Mouse (Mus musculus): ENCODE data around the gene Cmtm7. TPM values are rescaled to one million over a fixed set of nuclear protein-coding genes. Genes with fewer than 3 reads are reported as not detected.
"Not testable (repeated sequence)": the region's sequence is repeated elsewhere in the genome, so short reads cannot be mapped to it uniquely, and the experiment has no call there.

The Cmtm7 gene
- polyA plus RNA-seq, 1 experiment from 2014 or later: 93.0 TPM

DNA sequence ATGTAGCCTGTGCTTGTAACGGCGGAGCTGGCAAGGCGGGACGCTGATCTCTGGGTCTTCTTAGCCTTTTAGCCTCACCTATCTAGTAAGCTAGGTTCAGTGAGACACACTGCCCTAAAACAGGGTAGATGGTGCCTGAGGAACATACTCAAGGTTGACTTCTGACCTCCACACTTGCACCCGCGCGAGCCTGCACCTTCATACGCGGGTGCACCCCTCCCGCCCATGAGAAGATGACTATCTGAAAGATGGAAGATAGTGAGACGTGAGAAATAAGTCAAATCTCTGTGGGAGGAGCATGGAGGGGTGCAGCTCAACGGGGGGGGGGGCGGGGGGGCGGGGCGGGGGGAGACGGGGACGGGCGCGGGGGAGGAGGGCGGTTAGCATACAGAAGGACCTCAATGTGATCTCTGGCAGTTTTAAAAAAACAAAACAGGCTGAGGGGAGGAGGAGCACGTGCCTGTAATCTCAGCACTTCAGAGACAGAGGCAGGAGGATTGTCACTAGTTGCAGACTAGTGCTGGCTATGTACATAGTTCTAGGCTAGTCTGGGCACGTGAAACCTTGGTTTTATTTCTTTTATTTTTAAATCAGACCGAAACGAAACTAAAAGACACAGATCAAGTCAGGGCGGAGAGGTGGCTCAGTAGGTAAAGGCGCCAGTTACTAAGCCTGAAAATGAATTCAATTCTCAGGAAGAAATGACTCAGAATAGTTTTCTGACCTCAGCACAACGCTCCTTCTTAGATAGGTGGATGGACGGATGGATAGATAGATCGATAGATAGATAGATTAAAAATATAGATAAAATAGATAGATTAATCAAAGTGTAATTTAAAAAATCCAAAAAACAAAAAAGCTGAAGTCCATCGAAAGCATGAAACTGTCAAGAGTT is 51.5 kb downstream of the Cmtm7 start:
- peak; percentile 7; the same call in 1 of the 2 replicates for ATAC-seq (ENCODE audit: insufficient read depth)
- no peak for TF ChIP-seq CTCF (IDR thresholded peaks at IDR 0.05; ENCODE audit: low read depth)
- WGBS: 28% methylated on average over 27 of the region's 30 CpGs
- 0 out of 2 replicates have a peak, but pooled peaks cover 4% of the 10 kb centered on the region for H3K36me3 ChIP-seq (ENCODE audit: insufficient read depth)
- H3K4me2 ChIP-seq: peak overlapping the region; percentile 52
- H3K4me1 ChIP-seq (ENCODE audit: insufficient read depth): peaks cover 8% of the 10 kb centered on the region
- no peaks in the 10 kb centered on the region for H3K9me3 ChIP-seq (ENCODE audit: low read depth, low read length)
- H3K9ac ChIP-seq: no peak overlapping the region
- peak; percentile 21 for DNase-seq
- peak overlapping the region; percentile 29 for H3K4me3 ChIP-seq (ENCODE audit: low read depth, low read length)
- no peaks in the 10 kb centered on the region for H3K27me3 ChIP-seq (ENCODE audit: insufficient read depth, low read length)
- H3K27ac ChIP-seq (ENCODE audit: low read depth): no peak overlapping the region

DNA sequence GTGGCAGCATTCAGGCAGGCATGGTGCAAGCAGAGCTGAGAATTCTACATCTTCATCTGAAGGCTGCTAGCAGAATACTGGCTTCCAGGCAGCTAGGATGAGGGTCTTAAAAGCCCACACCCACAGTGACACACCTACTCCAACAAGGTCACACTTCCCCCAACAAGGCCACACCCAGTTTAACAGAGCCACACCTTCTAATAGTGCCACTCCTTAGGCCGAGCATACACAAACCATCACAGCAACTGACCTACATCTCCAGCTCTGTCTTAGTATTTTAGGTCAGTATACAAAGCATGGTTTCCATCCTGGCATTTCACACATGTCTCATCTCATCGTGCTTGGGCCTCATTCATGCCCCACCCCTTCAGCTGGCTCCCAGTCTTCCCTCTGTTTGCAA is 53.2 kb downstream of the Cmtm7 start:
- H3K27me3 ChIP-seq (ENCODE audit: insufficient read depth, low read length); DNase-seq; H3K4me3 ChIP-seq (ENCODE audit: low read depth, low read length); H3K4me1 ChIP-seq (ENCODE audit: insufficient read depth); H3K4me2 ChIP-seq; H3K9me3 ChIP-seq (ENCODE audit: low read depth, low read length); H3K27ac ChIP-seq (ENCODE audit: low read depth); H3K9ac ChIP-seq; ATAC-seq (ENCODE audit: insufficient read depth): not testable (repeated sequence)
- H3K36me3 ChIP-seq (ENCODE audit: insufficient read depth): peaks cover 17% of the 10 kb centered on the region; the same call in 1 of the 2 replicates
- 46% methylated on average over 2 of the region's 2 CpGs for WGBS

- no peak overlapping the region for H3K4me3 ChIP-seq (ENCODE audit: low read depth, low read length)
- H3K36me3 ChIP-seq (ENCODE audit: insufficient read depth): peaks cover 27% of the 10 kb centered on the region; the same call in 1 of the 2 replicates
- WGBS: 3% methylated on average over 3 of the region's 3 CpGs
- DNase-seq: peak; percentile 87
- H3K4me1 ChIP-seq (ENCODE audit: insufficient read depth): peaks cover 6% of the 10 kb centered on the region
- H3K4me2 ChIP-seq: no peak overlapping the region
- no peak overlapping the region for H3K9ac ChIP-seq
- H3K9me3 ChIP-seq (ENCODE audit: low read depth, low read length): no peaks in the 10 kb centered on the region
- H3K27ac ChIP-seq (ENCODE audit: low read depth): no peak overlapping the region
- peak; percentile 89 for TF ChIP-seq CTCF (IDR thresholded peaks at IDR 0.05; ENCODE audit: low read depth)
- H3K27me3 ChIP-seq (ENCODE audit: insufficient read depth, low read length): no peaks in the 10 kb centered on the region
- no peak for ATAC-seq (ENCODE audit: insufficient read depth)
Measured at GRCm38 (mm10) chr9:114727315-114727714, 54.3 kb downstream of the Cmtm7 start.

- no peak for TF ChIP-seq CTCF (IDR thresholded peaks at IDR 0.05; ENCODE audit: low read depth)
- H3K4me1 ChIP-seq (ENCODE audit: insufficient read depth): no peaks in the 10 kb centered on the region
- no peak overlapping the region for H3K4me3 ChIP-seq (ENCODE audit: low read depth, low read length)
- DNase-seq (no peak), ATAC-seq (ENCODE audit: insufficient read depth) (peak; percentile 65; the same call in 1 of the 2 replicates)
- H3K4me2 ChIP-seq: no peak overlapping the region
- H3K9ac ChIP-seq: no peak overlapping the region
- no peaks in the 10 kb centered on the region for H3K27me3 ChIP-seq (ENCODE audit: insufficient read depth, low read length)
- H3K27ac ChIP-seq (ENCODE audit: low read depth): no peak overlapping the region
- peaks cover 86% of the 10 kb centered on the region for H3K36me3 ChIP-seq (ENCODE audit: insufficient read depth)
- WGBS: 59% methylated on average over 18 of the region's 18 CpGs
- no peaks in the 10 kb centered on the region for H3K9me3 ChIP-seq (ENCODE audit: low read depth, low read length)
Measured at GRCm38 (mm10) chr9:114716677-114717331, 64.9 kb downstream of the Cmtm7 start.

DNA sequence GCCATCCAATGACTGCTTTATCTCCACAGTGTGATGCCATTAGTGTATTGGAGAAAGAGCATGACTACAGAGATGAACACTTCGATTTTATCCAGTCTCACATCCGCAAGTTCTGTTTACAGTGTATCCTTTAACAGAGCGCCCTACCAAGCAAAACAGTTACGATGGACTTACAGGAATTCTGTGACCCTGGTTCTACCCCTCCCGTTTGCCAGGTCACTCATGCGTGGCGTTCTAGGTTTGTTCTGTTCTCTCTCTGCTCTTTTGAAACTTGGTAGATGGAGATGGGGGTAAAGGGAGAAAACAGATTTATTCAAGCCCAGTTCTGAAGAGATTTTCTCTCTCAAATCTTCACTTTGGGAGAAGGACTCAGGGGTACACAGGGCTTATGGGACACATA is 68.2 kb downstream of the Cmtm7 start:
- no peak for ATAC-seq (ENCODE audit: insufficient read depth)
- 91% methylated on average over 7 of the region's 7 CpGs for WGBS
- Histone ChIP-seq H3K36me3 (ENCODE audit: insufficient read depth) (peaks cover 86% of the 10 kb centered on the region), H3K27me3 (ENCODE audit: insufficient read depth, low read length) (no peaks in the 10 kb centered on the region), H3K9ac (no peak overlapping the region), H3K4me1 (ENCODE audit: insufficient read depth) (no peaks in the 10 kb centered on the region), H3K9me3 (ENCODE audit: low read depth, low read length) (no peaks in the 10 kb centered on the region), H3K4me3 (ENCODE audit: low read depth, low read length) (no peak overlapping the region), H3K4me2 (no peak overlapping the region), H3K27ac (ENCODE audit: low read depth) (no peak overlapping the region)
- no peak for DNase-seq
- TF ChIP-seq CTCF (IDR thresholded peaks at IDR 0.05; ENCODE audit: low read depth): no peak

DNA sequence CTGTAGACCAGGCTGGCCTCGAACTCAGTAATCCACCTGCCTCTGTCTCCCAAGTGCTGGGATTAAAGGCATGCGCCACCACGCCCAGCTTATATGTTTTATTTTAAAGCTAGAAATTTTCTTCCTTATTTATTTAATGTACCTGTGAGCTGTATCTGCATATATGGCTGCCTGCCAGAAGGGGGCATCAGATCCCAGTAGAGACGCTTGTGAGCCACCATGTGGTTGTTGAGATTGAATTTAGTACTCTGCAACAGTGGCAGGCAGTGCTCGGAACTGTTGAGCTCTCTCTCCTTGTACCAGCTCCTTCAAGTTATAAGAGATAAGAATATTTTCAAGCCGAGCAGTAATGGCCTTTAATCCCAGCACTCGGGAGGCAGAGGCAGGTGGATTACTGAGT is 71.3 kb downstream of the Cmtm7 start:
- ATAC-seq (ENCODE audit: insufficient read depth) (no peak), DNase-seq (peak; percentile 62)
- 73% methylated on average over 7 of the region's 7 CpGs for WGBS
- Histone ChIP-seq H3K9ac (no peak overlapping the region), H3K4me1 (ENCODE audit: insufficient read depth) (no peaks in the 10 kb centered on the region), H3K9me3 (ENCODE audit: low read depth, low read length) (no peaks in the 10 kb centered on the region), H3K4me2 (no peak overlapping the region), H3K27ac (ENCODE audit: low read depth) (no peak overlapping the region), H3K4me3 (ENCODE audit: low read depth, low read length) (no peak overlapping the region), H3K27me3 (ENCODE audit: insufficient read depth, low read length) (no peaks in the 10 kb centered on the region), H3K36me3 (ENCODE audit: insufficient read depth) (peaks cover 83% of the 10 kb centered on the region)
- peak; percentile 47 for TF ChIP-seq CTCF (IDR thresholded peaks at IDR 0.05; ENCODE audit: low read depth)

- H3K4me3 ChIP-seq (ENCODE audit: low read depth, low read length): no peak overlapping the region
- DNase-seq (no peak), ATAC-seq (ENCODE audit: insufficient read depth) (no peak)
- no peak overlapping the region for H3K4me2 ChIP-seq
- WGBS: 87% methylated on average over 4 of the region's 4 CpGs
- H3K9me3 ChIP-seq (ENCODE audit: low read depth, low read length): no peaks in the 10 kb centered on the region
- no peak overlapping the region for H3K27ac ChIP-seq (ENCODE audit: low read depth)
- no peaks in the 10 kb centered on the region for H3K4me1 ChIP-seq (ENCODE audit: insufficient read depth)
- no peak overlapping the region for H3K9ac ChIP-seq
- no peak for TF ChIP-seq CTCF (IDR thresholded peaks at IDR 0.05; ENCODE audit: low read depth)
- H3K27me3 ChIP-seq (ENCODE audit: insufficient read depth, low read length): no peaks in the 10 kb centered on the region
- H3K36me3 ChIP-seq (ENCODE audit: insufficient read depth): peaks cover 63% of the 10 kb centered on the region
Measured at GRCm38 (mm10) chr9:114707805-114708204, 73.9 kb downstream of the Cmtm7 start.

Other genes with a start within 250 kb of the Cmtm7 start
- 1.4 and 1.5 TPM in 2 replicates for gene Trim71, start 217.5 kb downstream of the Cmtm7 start, polyA plus RNA-seq (2014; fragmentation: Nextera tagmentation; extraction: Ambion mirVana)
- gene Cnot10, start 141.7 kb downstream of the Cmtm7 start, polyA plus RNA-seq (2014; fragmentation: Nextera tagmentation; extraction: Ambion mirVana): 66.4 and 66.6 TPM in 2 replicates
- 49.9 and 51.1 TPM in 2 replicates for gene Dync1li1, start 93.1 kb downstream of the Cmtm7 start, polyA plus RNA-seq (2014; fragmentation: Nextera tagmentation; extraction: Ambion mirVana)
- 57.4 and 57.7 TPM in 2 replicates for gene Cmtm6, start 50.7 kb downstream of the Cmtm7 start, polyA plus RNA-seq (2014; fragmentation: Nextera tagmentation; extraction: Ambion mirVana)
- gene Cmtm8, start 62.3 kb upstream of the Cmtm7 start, polyA plus RNA-seq (2014; fragmentation: Nextera tagmentation; extraction: Ambion mirVana): 75.4 and 81.5 TPM in 2 replicates
- gene Gpd1l, start 152.1 kb upstream of the Cmtm7 start, polyA plus RNA-seq (2014; fragmentation: Nextera tagmentation; extraction: Ambion mirVana): 13.0 and 13.9 TPM in 2 replicates
- gene Osbpl10, start 196.7 kb upstream of the Cmtm7 start, polyA plus RNA-seq (2014; fragmentation: Nextera tagmentation; extraction: Ambion mirVana): 2.4 and 2.5 TPM in 2 replicates
- gene Rps27rt, start 200.9 kb upstream of the Cmtm7 start, polyA plus RNA-seq (2014; fragmentation: Nextera tagmentation; extraction: Ambion mirVana): 484 and 540 TPM in 2 replicates

All from lung, embryonic 14.5 days (tissue).